Mouse (Mus musculus) lung, adult 2 months (tissue): ENCODE measurements at regions not wholly inside any gene's neighbourhood (a gene's known extent, or its start where the extent isn't known, plus 50 kb on each side); places are given as distances from the start of the nearest gene placed in this dataset.
A peak's percentile ranks its signal among the peaks of the same experiment; 100 is the strongest.

Experiments
- DNase-seq: peaks from one replicate; pipeline ENCODE4 v3.0.0; 2022
- H3K4me1 ChIP-seq: fragments of 200-500 bp; 2 replicates; pipeline ENCODE4 v1.6.1; 2011; ENCODE audit warnings: low read length; ENCODE audit not compliant: control insufficient read depth, insufficient read depth
- H3K4me3 ChIP-seq: fragments of 200-500 bp; replicated peaks from 2 replicates; pipeline ENCODE3; 2011; ENCODE audit warnings: low read depth, mild to moderate bottlenecking, control low read depth, low read length; ENCODE audit errors: extremely low read depth
- CTCF ChIP-seq: fragments of 200-500 bp; IDR thresholded peaks from 2 replicates; pipeline ENCODE4 v1.5.1; 2011; ENCODE audit warnings: mild to moderate bottlenecking, low read length, control low read depth; ENCODE audit not compliant: insufficient read depth
- POLR2A ChIP-seq: fragments of 200-500 bp; IDR thresholded peaks from 2 replicates; pipeline ENCODE4 v1.6.1; 2011; ENCODE audit warnings: low read depth, mild to moderate bottlenecking, control low read depth, low read length, borderline replicate concordance; ENCODE audit errors: extremely low read depth
- WGBS: fragments of 180-500 bp; shearing (Covaris S2); methylation state at CpG from one replicate; pipeline ENCODE4 v1.1.7; 2018; 5-methylcytosine and 5-hydroxymethylcytosine counted together

DNA sequence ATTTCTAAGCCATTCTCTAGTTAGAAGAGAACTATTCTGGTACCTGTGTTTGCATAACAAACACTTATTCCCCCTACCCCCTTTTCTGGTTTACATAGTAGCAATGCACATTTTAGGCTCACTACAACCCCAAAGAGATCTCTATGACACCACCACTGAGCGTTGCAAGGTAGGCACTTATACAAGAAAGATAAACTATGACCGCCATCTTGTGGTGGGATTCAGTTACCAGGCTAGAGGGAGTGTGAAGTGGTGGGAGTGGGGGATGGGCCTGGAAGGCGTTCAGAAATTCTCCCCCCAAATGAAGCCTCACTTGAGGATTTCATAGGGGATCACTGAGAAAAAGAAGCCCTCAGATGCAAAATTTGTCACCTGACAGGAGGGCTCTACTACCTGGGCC is 64.4 kb upstream of the Fst start:
- Histone ChIP-seq H3K4me3 (no peak overlapping the region), H3K4me1 (no peaks in the 10 kb centered on the region)
- no peak for DNase-seq
- no peak for TF ChIP-seq POLR2A
- no peak for TF ChIP-seq CTCF
- WGBS = 32% methylated on average over 3 of the region's 3 CpGs

DNA sequence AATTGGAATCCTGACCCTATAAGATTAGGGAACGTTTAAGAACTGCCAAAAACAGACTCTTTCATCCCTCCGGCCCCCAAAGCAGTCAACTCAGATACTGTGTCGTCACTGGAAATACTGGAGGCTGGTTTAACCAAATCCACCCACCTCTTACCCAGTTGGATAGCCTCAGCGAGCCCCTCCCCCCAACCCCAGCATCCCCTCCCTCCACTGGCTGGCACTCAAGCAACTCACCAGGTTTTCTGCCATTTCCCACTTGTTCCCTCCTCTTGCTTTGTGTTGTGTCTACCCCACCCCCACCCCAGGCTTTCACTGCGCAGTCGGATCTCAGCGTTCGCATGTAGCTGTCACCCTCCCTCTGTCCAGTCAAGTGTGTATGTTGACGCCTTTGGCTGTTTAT is 68.1 kb upstream of the Fst start:
- DNase-seq = no peak
- WGBS = 53% methylated on average over 9 of the region's 9 CpGs
- no peaks in the 10 kb centered on the region for H3K4me1 ChIP-seq
- TF ChIP-seq POLR2A (no peak), CTCF (no peak)
- no peak overlapping the region for H3K4me3 ChIP-seq

DNA sequence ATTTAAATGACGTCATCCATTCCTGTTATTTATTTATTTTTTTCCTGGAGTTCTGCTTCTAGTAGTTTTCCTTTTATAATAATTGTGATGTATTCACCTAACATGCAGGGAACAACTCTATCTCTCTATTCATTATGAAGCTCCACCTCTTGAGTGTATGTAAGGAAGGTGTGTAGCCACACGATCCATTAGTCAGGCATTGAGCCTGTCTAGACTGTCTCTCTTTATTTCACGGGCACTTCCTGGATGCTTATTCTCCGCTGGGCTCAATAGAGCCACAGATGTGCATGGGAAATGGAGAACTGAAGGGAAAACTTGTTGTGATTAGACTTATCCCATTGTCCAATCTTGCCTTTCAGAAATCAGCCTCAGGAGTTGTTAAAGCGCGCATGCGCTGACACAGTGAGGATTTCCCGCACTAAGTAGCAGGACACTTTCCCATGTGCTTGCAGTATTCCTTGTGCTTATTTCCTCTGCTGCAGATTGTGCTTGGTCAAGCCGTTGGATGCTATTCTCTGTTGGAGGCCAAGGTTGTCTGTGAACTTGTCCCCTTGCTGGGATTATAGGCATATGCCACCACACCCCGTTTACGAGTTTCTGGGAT is 71.5 kb upstream of the Fst start:
- no peak overlapping the region for H3K4me3 ChIP-seq
- 83% methylated on average over 11 of the region's 11 CpGs for WGBS
- DNase-seq = no peak
- TF ChIP-seq CTCF (no peak), POLR2A (no peak)
- no peaks in the 10 kb centered on the region for H3K4me1 ChIP-seq

DNA sequence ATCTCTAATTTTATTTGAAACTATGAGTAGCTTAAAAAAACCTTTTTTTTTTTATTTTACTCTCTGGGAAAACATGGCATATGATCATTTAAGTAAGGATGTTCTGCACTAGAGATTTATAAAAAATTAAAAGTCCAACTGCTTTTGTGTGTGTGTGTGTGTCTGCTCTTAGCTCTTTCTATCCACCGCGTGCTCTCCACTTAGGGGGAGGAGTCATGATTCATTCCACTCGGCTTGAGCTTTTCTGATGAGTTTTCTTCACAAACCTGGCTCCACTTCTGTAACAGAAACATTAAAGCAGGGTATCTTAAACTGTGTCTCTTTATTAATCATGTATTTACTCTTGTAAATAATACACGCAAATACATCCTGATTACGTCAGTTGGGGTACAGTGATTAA is 73.0 kb upstream of the Fst start:
- WGBS = 59% methylated on average over 5 of the region's 5 CpGs

DNA sequence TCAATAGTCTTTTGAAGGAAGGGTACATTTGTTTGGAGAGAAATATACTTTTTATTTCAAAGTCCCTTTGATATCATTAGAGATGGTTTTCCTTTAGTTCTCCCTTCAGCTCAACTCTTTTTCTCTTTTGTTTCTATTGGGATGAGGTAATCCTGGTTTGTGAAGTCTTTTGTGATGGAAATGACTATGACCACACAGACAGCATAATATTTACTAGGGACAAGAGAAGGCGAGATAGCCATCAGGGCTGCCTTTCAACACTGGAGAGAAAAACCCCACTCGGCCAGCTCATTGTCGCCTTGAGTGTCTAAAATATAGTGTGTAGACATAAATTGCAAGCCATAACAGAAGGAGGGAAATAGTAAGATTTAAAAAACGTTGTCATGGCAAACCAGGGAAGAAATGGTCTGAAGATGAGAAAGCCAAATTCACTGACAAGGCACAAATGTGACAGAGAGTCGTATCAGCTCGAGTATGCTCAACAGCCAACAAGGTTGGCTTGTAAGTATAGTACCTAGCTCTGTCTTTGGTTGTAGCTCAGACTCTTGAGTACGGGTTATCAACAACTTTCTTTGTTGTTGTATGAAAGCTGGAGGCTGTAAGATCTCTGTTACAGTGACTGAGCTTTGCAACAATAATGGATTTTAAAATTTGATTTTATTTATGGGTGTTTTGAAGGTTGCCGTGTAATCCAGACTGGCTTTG is 73.8 kb upstream of the Fst start:
- DNase-seq = no peak
- WGBS = 80% methylated on average over 8 of the region's 8 CpGs
- no peak overlapping the region for H3K4me3 ChIP-seq
- no peak for TF ChIP-seq CTCF
- TF ChIP-seq POLR2A = no peak
- H3K4me1 ChIP-seq = no peaks in the 10 kb centered on the region

More for the DNA sequence above, 73.0 kb upstream of the Fst start:
- H3K4me1 ChIP-seq = no peaks in the 10 kb centered on the region
- TF ChIP-seq POLR2A = no peak
- DNase-seq = no peak
- no peak overlapping the region for H3K4me3 ChIP-seq

DNA sequence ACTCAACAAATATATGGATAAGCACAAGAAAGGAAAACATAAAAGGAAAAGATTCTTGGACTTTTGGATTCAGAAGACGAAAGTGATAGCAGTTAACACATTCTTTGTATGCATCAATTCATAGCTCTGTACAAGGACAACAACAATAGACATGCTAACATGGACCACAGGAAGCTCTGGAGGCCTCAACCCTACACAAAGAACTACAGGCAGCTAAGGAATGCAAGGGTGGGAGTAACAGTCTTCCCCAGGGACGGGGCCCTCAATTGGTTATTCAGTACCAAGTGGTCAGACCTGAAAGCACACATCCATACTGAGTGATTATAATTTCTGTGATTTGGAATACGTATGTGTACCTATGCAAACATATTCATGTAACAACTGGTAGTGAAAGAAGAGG is 75.8 kb upstream of the Fst start:
- H3K4me1 ChIP-seq = no peaks in the 10 kb centered on the region
- WGBS = 68% methylated on average over 3 of the region's 3 CpGs
- no peak overlapping the region for H3K4me3 ChIP-seq
- DNase-seq = no peak
- TF ChIP-seq CTCF = no peak
- TF ChIP-seq POLR2A = no peak

DNA sequence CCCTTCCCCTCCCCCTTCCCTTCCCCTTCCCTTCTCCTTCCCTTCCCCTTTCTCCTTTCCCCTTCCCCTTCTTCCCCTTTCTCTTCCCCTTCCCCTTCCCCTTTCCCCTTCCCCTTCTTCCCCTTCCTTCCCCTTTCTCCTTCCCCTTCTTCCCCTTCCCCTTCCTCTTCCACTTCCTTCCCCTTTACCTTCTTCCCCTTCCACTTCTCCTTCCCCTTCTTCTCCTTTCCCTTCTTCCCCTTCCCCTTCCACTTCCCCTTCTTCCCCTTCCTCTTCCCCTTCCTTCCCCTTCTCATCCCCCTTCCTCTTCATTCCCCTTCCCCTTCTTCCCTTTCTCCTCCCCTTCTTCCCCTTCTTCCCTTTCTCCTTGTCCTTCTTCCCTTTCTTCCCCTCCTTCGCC is 77.0 kb upstream of the Fst start:
- no peaks in the 10 kb centered on the region for H3K4me1 ChIP-seq
- 100% methylated on average over 1 of the region's 1 CpGs for WGBS
- TF ChIP-seq CTCF (no peak), POLR2A (no peak)
- H3K4me3 ChIP-seq = no peak overlapping the region
- no peak for DNase-seq

DNA sequence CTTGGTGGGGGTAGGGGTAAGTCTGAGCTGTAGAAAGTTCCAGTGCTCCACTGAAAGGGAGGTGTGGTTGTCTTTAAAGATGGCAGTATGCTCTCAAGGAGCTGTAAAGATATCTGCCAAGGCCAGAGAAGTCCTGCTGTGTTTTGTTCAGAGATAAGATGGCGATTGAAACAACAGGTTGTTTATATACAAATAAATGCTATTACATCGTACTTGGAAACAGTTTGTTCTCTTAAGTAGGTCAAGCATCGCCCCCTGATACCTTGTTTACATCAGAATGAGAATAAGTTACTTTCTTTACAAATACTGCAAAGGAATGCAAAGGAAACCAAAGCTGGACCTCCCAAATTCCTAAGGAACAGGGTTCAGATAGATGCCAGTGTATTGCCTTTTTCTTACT is 113.0 kb upstream of the Fst start:
- Histone ChIP-seq H3K4me3 (no peak overlapping the region), H3K4me1 (no peaks in the 10 kb centered on the region)
- no peak for DNase-seq
- 50% methylated on average over 3 of the region's 3 CpGs for whole genome bisulfite sequencing
- no peak for TF ChIP-seq POLR2A
- TF ChIP-seq CTCF = no peak

DNA sequence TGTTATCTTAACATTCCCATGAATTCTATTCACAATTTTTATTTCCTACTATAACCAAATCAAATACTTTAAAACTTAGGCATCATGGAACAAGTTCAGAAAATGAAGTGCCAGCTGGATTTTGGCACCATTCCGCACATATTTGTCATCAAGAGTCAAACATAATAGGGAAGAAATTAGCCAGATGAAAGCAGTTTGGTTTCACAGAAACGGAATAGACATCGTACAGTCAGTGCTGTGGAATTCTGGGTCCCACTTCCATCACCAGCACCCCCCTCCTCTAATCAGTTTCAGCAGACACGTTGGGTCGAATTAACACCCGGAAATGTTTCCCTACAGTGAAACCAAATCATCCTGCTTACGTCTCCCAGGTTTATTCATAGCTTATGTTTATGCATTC is 125.8 kb upstream of the Fst start:
- no peak for DNase-seq
- Histone ChIP-seq H3K4me1 (no peaks in the 10 kb centered on the region), H3K4me3 (peak overlapping the region; percentile 23)
- 29% methylated on average over 7 of the region's 7 CpGs for WGBS
- no peak for TF ChIP-seq CTCF
- TF ChIP-seq POLR2A = no peak

DNA sequence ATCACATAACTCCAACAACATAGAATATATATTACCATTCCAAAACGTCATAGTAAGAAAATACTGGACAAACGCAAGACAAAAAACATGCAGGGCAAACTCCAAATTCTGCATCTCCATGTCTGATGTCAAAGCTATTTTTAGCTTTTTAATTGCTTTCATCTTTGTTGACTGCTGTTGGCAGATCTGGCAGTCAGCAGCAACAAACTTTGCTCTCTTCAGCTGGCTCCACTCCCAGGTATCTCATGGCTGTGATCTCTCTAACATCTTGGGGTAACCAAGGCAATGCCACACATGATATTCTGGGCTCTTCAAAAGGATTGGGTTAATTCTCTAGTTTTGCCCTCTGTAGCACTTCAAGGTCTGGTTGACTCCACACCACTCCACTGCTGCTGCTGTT is 128.9 kb upstream of the Fst start:
- Histone ChIP-seq H3K4me3 (no peak overlapping the region), H3K4me1 (no peaks in the 10 kb centered on the region)
- WGBS = 74% methylated on average over 2 of the region's 2 CpGs
- TF ChIP-seq POLR2A (no peak), CTCF (no peak)
- DNase-seq = no peak
